Mouse (Mus musculus) liver, embryonic 15.5 days (tissue): ENCODE measurements at regions not wholly inside any gene's neighbourhood (a gene's known extent, or its start where the extent isn't known, plus 50 kb on each side); places are given as distances from the start of the nearest gene placed in this dataset.

Experiments
- ATAC-seq: fragments of 200-750 bp; cut with Nextera tagmentation; 2 replicates; pipeline ENCODE4 v1.8.0; 2017; ENCODE audit warnings: moderate number of reproducible peaks, mild to moderate bottlenecking, moderate library complexity; ENCODE audit not compliant: insufficient read depth
- H3K27ac ChIP-seq: fragments of 300-500 bp; sonication (generic); replicated peaks from 2 replicates; pipeline ENCODE4 v1.5.1; 2015; ENCODE audit warnings: mild to moderate bottlenecking, inconsistent platforms
- H3K27me3 ChIP-seq: fragments of 300-500 bp; sonication (generic); 2 replicates; pipeline ENCODE4 v1.6.1; 2015; ENCODE audit warnings: mild to moderate bottlenecking, inconsistent platforms
- H3K36me3 ChIP-seq: fragments of 300-500 bp; sonication (generic); replicated peaks from 2 replicates; pipeline ENCODE4 v1.6.1; 2015; ENCODE audit warnings: moderate library complexity, mild to moderate bottlenecking, inconsistent platforms
- H3K4me1 ChIP-seq: fragments of 300-500 bp; sonication (generic); replicated peaks from 2 replicates; pipeline ENCODE4 v1.6.1; 2015; ENCODE audit warnings: inconsistent platforms
- H3K4me2 ChIP-seq: fragments of 300-500 bp; sonication (generic); 2 replicates; pipeline ENCODE4 v1.6.1; 2015; ENCODE audit warnings: moderate library complexity, mild to moderate bottlenecking, inconsistent platforms
- H3K4me3 ChIP-seq: fragments of 300-500 bp; sonication (generic); replicated peaks from 2 replicates; pipeline ENCODE4 v1.5.1; 2015; ENCODE audit warnings: mild to moderate bottlenecking, inconsistent platforms
- H3K9ac ChIP-seq: fragments of 300-500 bp; sonication (generic); 2 replicates; pipeline ENCODE4 v1.6.1; 2015; ENCODE audit warnings: moderate library complexity, mild to moderate bottlenecking, inconsistent platforms
- H3K9me3 ChIP-seq: fragments of 300-500 bp; sonication (generic); replicated peaks from 2 replicates; pipeline ENCODE4 v1.6.1; 2016; ENCODE audit warnings: inconsistent platforms
- WGBS: fragments of 180-500 bp; shearing (Covaris S2); methylation state at CpG from one replicate; pipeline ENCODE4 v1.1.7; 2015; ENCODE audit warnings: mixed read lengths; ENCODE audit not compliant: insufficient replicate concordance; 5-methylcytosine and 5-hydroxymethylcytosine counted together

- H3K9ac ChIP-seq, result no peak overlapping the region
- 65% methylated on average over 5 of the region's 5 CpGs for WGBS
- H3K4me2 ChIP-seq, result no peak overlapping the region
- H3K27me3 ChIP-seq, result no peaks in the 10 kb centered on the region
- no peaks in the 10 kb centered on the region for H3K36me3 ChIP-seq
- H3K9me3 ChIP-seq, result no peaks in the 10 kb centered on the region
- ATAC-seq, result no peak
- H3K4me3 ChIP-seq, result no peak overlapping the region
- no peak overlapping the region for H3K27ac ChIP-seq
- no peaks in the 10 kb centered on the region for H3K4me1 ChIP-seq
Measured at GRCm38 (mm10) chr2:178572301-178572700, 142.0 kb downstream of the Cdh26 start.

DNA sequence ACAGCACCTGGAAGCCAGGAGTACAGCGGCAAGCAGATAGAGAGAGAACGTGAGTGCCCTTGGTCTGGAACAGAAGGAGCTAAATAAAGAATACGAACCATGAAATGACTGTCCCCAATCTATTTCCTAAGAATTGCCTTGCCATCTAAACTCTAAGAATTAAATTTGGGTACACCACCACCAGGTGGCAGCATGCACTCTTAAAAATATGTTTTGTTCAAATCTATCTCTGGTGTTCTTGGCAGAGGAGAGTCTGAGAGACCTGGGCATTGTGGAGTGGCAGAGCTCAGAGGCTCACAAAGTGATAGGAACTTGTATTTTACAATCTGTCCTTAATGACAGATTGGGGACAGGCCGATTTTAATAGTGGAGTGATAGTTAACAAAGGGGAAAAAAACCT is 144.5 kb downstream of the Cdh26 start:
- Histone ChIP-seq H3K9ac (no peak overlapping the region), H3K9me3 (no peaks in the 10 kb centered on the region), H3K4me1 (no peaks in the 10 kb centered on the region), H3K27ac (no peak overlapping the region), H3K36me3 (no peaks in the 10 kb centered on the region), H3K4me2 (no peak overlapping the region), H3K27me3 (no peaks in the 10 kb centered on the region), H3K4me3 (no peak overlapping the region)
- 41% methylated on average over 4 of the region's 4 CpGs for WGBS
- ATAC-seq, result no peak

DNA sequence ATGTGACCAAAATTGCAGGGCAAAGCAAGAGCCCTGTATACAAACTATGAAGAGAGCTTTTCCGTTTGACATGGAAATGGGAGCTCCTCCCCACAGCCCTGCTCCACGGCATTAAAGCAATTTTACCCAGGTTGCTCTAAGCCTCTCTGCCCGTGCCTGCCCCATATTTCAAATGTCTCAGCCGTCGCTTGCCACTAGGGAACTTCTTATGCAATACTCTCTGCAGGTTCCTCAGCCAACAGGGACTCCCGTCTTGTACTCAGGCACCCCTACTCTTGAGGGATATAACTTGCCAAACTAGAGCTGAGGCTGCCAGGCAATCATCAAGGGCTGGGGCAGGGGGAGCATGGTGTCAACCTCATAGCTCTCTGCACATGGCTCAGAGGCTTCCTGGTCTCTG is 145.1 kb downstream of the Cdh26 start:
- Histone ChIP-seq H3K4me3 (no peak overlapping the region), H3K27me3 (no peaks in the 10 kb centered on the region), H3K36me3 (no peaks in the 10 kb centered on the region), H3K4me2 (no peak overlapping the region), H3K27ac (no peak overlapping the region), H3K9ac (no peak overlapping the region), H3K9me3 (no peaks in the 10 kb centered on the region), H3K4me1 (no peaks in the 10 kb centered on the region)
- WGBS, result 35% methylated on average over 6 of the region's 6 CpGs
- ATAC-seq, result no peak

GRCm38 (mm10) chr2:178576067-178576466 is 145.7 kb downstream of the Cdh26 start:
- Histone ChIP-seq H3K36me3 (no peaks in the 10 kb centered on the region), H3K9me3 (no peaks in the 10 kb centered on the region), H3K4me3 (no peak overlapping the region), H3K27me3 (no peaks in the 10 kb centered on the region), H3K27ac (no peak overlapping the region), H3K4me1 (no peaks in the 10 kb centered on the region), H3K9ac (no peak overlapping the region), H3K4me2 (no peak overlapping the region)
- no peak for ATAC-seq
- 61% methylated on average over 7 of the region's 7 CpGs for WGBS

- no peak overlapping the region for H3K4me2 ChIP-seq
- no peak overlapping the region for H3K27ac ChIP-seq
- H3K9ac ChIP-seq, result no peak overlapping the region
- ATAC-seq, result no peak
- no peak overlapping the region for H3K4me3 ChIP-seq
- H3K36me3 ChIP-seq, result no peaks in the 10 kb centered on the region
- 56% methylated on average over 6 of the region's 6 CpGs for WGBS
- H3K27me3 ChIP-seq, result no peaks in the 10 kb centered on the region
- no peaks in the 10 kb centered on the region for H3K9me3 ChIP-seq
- no peaks in the 10 kb centered on the region for H3K4me1 ChIP-seq
Measured at GRCm38 (mm10) chr2:178579571-178579970, 149.2 kb downstream of the Cdh26 start.

DNA sequence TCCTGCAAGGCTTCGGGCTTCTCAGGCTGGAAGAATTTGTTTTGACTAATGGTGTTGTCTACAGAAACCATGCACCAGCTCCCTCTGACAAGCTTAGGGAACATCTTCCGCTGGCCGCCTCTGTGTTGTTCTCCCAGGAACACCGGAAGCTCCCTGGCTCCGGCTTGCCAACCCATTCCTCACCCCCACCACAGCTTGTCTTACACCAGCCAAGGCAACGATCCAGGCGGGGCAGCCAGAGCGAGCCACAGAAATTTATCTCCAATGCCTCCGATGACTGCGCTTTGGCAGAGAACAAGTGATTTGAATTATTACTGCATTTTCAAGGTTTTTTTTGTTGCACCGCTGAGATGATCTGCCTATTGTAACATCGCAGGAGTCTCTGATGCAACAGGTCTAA is 151.0 kb downstream of the Cdh26 start:
- H3K4me3 ChIP-seq, result no peak overlapping the region
- H3K36me3 ChIP-seq, result no peaks in the 10 kb centered on the region
- no peak overlapping the region for H3K9ac ChIP-seq
- no peak overlapping the region for H3K4me2 ChIP-seq
- 76% methylated on average over 12 of the region's 12 CpGs for WGBS
- ATAC-seq, result no peak
- H3K27me3 ChIP-seq, result no peaks in the 10 kb centered on the region
- no peak overlapping the region for H3K27ac ChIP-seq
- no peaks in the 10 kb centered on the region for H3K4me1 ChIP-seq
- no peaks in the 10 kb centered on the region for H3K9me3 ChIP-seq

DNA sequence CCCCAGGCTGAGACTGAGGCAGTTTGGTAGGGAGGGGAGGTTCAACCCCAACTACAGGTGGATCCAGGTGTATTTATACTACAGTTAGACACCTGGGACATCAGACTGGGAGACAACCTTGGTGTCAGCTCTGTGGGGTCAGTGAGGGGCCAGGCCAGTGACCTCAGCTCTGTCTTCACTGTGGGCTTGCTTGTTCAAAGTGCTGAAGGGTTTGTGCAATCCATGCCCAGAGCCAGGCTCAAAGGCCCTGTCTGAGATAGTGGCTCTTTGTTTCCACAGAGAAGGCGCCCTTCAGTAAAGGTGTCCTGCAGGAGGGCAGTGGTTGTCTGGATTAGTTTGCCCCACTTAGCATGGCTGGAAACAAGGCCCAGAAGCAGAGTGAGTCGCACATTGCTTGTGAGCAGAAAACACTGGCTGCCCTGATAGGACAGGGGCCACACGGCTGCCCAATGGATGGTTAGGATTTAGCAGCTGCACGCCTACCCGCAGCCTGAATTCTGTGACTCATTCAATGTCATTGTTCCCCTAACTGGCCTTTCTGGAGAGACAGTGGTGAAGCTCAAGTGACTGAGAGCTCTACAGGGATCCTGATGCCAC is 154.7 kb downstream of the Cdh26 start:
- Histone ChIP-seq H3K9ac (no peak overlapping the region), H3K4me2 (no peak overlapping the region), H3K4me3 (no peak overlapping the region), H3K4me1 (no peaks in the 10 kb centered on the region), H3K27me3 (no peaks in the 10 kb centered on the region), H3K27ac (no peak overlapping the region), H3K9me3 (no peaks in the 10 kb centered on the region), H3K36me3 (no peaks in the 10 kb centered on the region)
- WGBS, result 56% methylated on average over 5 of the region's 5 CpGs
- ATAC-seq, result peak; percentile 56

DNA sequence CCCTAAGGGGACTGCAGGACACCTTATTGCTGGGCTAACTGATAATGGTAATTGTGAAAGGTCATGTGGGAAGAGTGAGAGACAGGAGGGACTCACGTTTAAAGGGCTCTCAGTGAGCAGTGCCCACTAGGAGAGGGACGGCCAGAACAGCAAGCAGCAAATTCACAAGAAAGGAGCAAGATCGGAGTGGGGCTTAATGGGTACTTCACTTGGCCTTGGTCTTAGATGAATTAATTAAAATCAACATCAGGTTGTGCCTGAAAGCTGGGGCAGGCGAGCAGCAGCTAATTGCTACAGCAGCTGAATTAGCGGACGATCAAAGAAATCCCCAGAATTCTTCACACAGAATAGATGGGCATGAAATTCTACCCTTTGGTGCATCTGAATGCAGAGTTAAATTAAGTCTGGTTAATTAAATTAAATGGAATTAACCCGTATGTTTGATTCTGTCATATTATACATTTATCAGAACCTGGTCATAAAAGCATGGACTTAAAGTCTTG is 156.9 kb downstream of the Cdh26 start:
- H3K36me3 ChIP-seq, result no peaks in the 10 kb centered on the region
- 64% methylated on average over 7 of the region's 7 CpGs for WGBS
- no peaks in the 10 kb centered on the region for H3K27me3 ChIP-seq
- H3K9me3 ChIP-seq, result no peaks in the 10 kb centered on the region
- H3K4me3 ChIP-seq, result no peak overlapping the region
- H3K27ac ChIP-seq, result no peak overlapping the region
- no peaks in the 10 kb centered on the region for H3K4me1 ChIP-seq
- ATAC-seq, result no peak
- H3K9ac ChIP-seq, result no peak overlapping the region
- no peak overlapping the region for H3K4me2 ChIP-seq

GRCm38 (mm10) chr2:178593743-178594142 is 163.4 kb downstream of the Cdh26 start:
- H3K4me1 ChIP-seq, result peaks cover 6% of the 10 kb centered on the region; the same call in 1 of the 2 replicates
- H3K36me3 ChIP-seq, result no peaks in the 10 kb centered on the region
- H3K4me3 ChIP-seq, result no peak overlapping the region
- no peaks in the 10 kb centered on the region for H3K27me3 ChIP-seq
- no peak overlapping the region for H3K4me2 ChIP-seq
- no peak overlapping the region for H3K9ac ChIP-seq
- 59% methylated on average over 9 of the region's 9 CpGs for WGBS
- ATAC-seq, result no peak
- H3K9me3 ChIP-seq, result no peaks in the 10 kb centered on the region
- H3K27ac ChIP-seq, result no peak overlapping the region

GRCm38 (mm10) chr2:178594177-178594576 is 163.8 kb downstream of the Cdh26 start:
- no peak overlapping the region for H3K27ac ChIP-seq
- H3K4me2 ChIP-seq, result no peak overlapping the region

GRCm38 (mm10) chr2:178596312-178597083 is 166.2 kb downstream of the Cdh26 start:
- H3K9ac ChIP-seq, result no peak overlapping the region
- H3K4me1 ChIP-seq, result peaks cover 6% of the 10 kb centered on the region; the same call in 1 of the 2 replicates
- no peak overlapping the region for H3K4me2 ChIP-seq
- no peaks in the 10 kb centered on the region for H3K9me3 ChIP-seq
- H3K27ac ChIP-seq, result no peak overlapping the region
- H3K27me3 ChIP-seq, result no peaks in the 10 kb centered on the region
- H3K36me3 ChIP-seq, result no peaks in the 10 kb centered on the region
- H3K4me3 ChIP-seq, result no peak overlapping the region
- WGBS, result 44% methylated on average over 16 of the region's 16 CpGs
- no peak for ATAC-seq

More at GRCm38 (mm10) chr2:178594177-178594576, 163.8 kb downstream of the Cdh26 start:
- H3K4me1 ChIP-seq, result peaks cover 6% of the 10 kb centered on the region; the same call in 1 of the 2 replicates
- H3K9me3 ChIP-seq, result no peaks in the 10 kb centered on the region
- no peaks in the 10 kb centered on the region for H3K27me3 ChIP-seq
- no peak overlapping the region for H3K4me3 ChIP-seq
- H3K9ac ChIP-seq, result no peak overlapping the region
- no peaks in the 10 kb centered on the region for H3K36me3 ChIP-seq
- ATAC-seq, result no peak
- 24% methylated on average over 6 of the region's 6 CpGs for WGBS
